Mouse (Mus musculus) lung, embryonic 14.5 days (tissue): ENCODE results near the gene Ypel3. TPM values are rescaled to one million over a fixed set of nuclear protein-coding genes. Genes with fewer than 3 reads are reported as not detected.
"Not testable (repeated sequence)": the region's sequence is repeated elsewhere in the genome, so short reads cannot be mapped to it uniquely, and the experiment has no call there.

ENCODE experiments used
- ATAC-seq: fragments of 200-750 bp; cut with Nextera tagmentation; 2 replicates; pipeline ENCODE4 v1.8.0; 2017; ENCODE audit warnings: mild to moderate bottlenecking, moderate TSS enrichment, moderate library complexity; ENCODE audit not compliant: insufficient read depth
- DNase-seq: peaks from one replicate; pipeline ENCODE4 v3.0.0-alpha.2; 2015
- H3K27ac ChIP-seq: fragments of 300-500 bp; sonication (generic); 2 replicates; pipeline ENCODE4 v1.5.1; 2014; ENCODE audit warnings: low read depth, mild to moderate bottlenecking, moderate library complexity
- H3K27me3 ChIP-seq: fragments of 300-500 bp; sonication (generic); 2 replicates; pipeline ENCODE4 v1.6.1; 2014; ENCODE audit warnings: low read length, control low read depth; ENCODE audit not compliant: insufficient read depth
- H3K36me3 ChIP-seq: fragments of 300-500 bp; sonication (generic); 2 replicates; pipeline ENCODE4 v1.6.1; 2014; ENCODE audit warnings: control low read depth; ENCODE audit not compliant: insufficient read depth
- H3K4me1 ChIP-seq: fragments of 300-500 bp; sonication (generic); 2 replicates; pipeline ENCODE4 v1.6.1; 2014; ENCODE audit warnings: antibody characterized with exemption, control low read depth; ENCODE audit not compliant: insufficient read depth
- H3K4me2 ChIP-seq: fragments of 300-500 bp; sonication (generic); 2 replicates; pipeline ENCODE4 v1.6.1; 2014; ENCODE audit warnings: mild to moderate bottlenecking
- H3K4me3 ChIP-seq: fragments of 300-500 bp; sonication (generic); 2 replicates; pipeline ENCODE4 v1.5.1; 2014; ENCODE audit warnings: low read depth, low read length
- H3K9ac ChIP-seq: fragments of 300-500 bp; sonication (generic); 2 replicates; pipeline ENCODE4 v1.6.1; 2014
- H3K9me3 ChIP-seq: fragments of 300-500 bp; sonication (generic); 2 replicates; pipeline ENCODE4 v1.6.1; 2016; ENCODE audit warnings: low read depth, low read length, control low read depth
- CTCF ChIP-seq: IDR thresholded peaks from 2 replicates; pipeline ENCODE4 v1.5.1; 2016; ENCODE audit warnings: antibody characterized with exemption, low read depth
- WGBS: fragments of 180-500 bp; shearing (Covaris S2); extraction: QIAGEN DNeasy Blood & Tissue Kit; methylation state at CpG from one replicate; pipeline ENCODE4 v1.1.7; 2014; 5-methylcytosine and 5-hydroxymethylcytosine counted together
- polyA plus RNA-seq: library from polyadenylated mRNA; unstranded; fragments of >200 nt; fragmentation: Nextera tagmentation; extraction: Ambion mirVana; gene quantifications from 2 replicates; pipeline ENCODE4 v1.2.1, GENCODE M21; 2014

Gene Ypel3
- 87.8 and 91.2 TPM in 2 replicates for polyA plus RNA-seq

DNA sequence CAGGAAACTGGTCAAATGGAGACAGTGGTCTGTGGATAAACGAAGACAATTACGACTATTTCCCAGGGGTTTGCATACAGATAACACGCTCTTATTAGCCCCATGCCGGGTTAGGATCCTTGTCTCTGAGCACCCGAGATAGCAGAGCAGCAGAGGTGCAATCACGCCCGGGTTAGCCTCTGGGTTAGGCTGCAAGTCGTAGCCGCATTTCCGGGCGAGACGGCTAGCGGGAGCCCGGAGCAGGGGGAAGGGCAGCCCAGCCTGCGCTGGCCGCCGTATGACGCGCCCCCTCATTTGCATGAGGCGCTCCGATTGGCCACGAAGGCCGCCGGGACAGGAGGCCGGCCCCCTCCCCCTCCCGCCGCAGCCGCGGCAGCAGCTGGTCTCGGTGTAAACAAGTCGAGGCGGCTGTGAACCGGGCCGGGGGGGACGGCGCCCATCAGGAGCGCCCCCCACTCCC is at the start of gene Ypel3:
TSS of gene Ypel3 (plus strand) at position 358 of the 460 bp plus-strand sequence.
- no peaks in the 10 kb centered on the region for H3K27me3 ChIP-seq
- peaks cover 27% of the 10 kb centered on the region for H3K4me1 ChIP-seq
- peak within 1 kb of the TSS; percentile 73 for H3K4me3 ChIP-seq
- TF ChIP-seq CTCF: no peak
- H3K27ac ChIP-seq: peak within 1 kb of the TSS; percentile 87
- peak within 1 kb of the TSS; percentile 87 for H3K4me2 ChIP-seq
- H3K9me3 ChIP-seq: no peaks in the 10 kb centered on the region
- ATAC-seq (peak; percentile 88), DNase-seq (peak; percentile 96)
- under 1% methylated on average over 33 of the region's 37 CpGs for WGBS
- peaks cover 30% of the 10 kb centered on the region for H3K36me3 ChIP-seq
- peak within 1 kb of the TSS; percentile 86 for H3K9ac ChIP-seq

DNA sequence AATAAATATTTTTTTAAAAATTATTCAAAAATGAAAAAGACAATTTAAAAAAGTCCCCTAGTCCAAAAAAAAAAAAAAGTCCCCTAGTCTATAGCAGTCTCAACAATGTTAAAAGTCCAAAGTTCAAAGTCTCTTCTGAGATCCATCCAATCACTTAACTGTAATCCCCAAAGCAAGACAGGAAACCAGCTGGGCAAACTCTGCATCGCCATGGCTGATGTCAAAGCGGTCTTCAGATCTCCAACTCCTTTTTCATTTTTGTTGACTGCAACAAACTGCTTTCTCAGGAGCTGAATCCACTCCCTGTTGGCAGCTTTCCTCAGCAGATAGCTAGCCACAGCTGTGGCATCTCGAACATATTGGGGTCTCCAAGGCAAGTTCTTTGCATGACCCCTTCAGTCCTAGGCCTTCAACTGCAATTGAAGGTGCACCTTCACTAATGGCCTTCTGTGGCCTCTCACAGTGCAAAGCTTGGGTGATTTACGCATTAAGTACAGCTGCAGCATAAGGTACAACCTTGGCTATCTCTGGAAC is 46.4 kb upstream of the Ypel3 start:
- H3K27me3 ChIP-seq, H3K9me3 ChIP-seq, H3K27ac ChIP-seq, H3K4me3 ChIP-seq, H3K36me3 ChIP-seq, H3K4me1 ChIP-seq, H3K9ac ChIP-seq, H3K4me2 ChIP-seq: not testable (repeated sequence)
- ATAC-seq: peak; percentile 79
- WGBS: 52% methylated on average over 4 of the region's 4 CpGs
- DNase-seq: peak; percentile 84

DNA sequence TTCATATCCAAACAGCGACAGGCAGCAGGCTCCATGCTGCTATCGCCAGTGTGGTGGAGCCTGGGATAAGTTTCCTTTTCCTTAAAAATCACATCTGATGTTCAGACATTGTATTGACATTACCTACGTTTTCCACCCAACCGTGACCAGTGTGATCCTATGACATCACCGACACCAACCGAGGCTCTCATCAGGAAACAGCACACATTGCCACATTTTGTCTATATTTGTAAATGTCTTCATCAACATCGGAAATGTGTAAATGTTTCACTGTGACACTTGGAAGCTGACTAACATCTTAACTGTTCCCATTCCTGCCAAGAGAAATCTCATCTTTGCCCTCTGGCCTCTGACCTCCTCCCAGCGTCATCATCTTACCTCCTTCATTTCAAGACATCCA is 40.6 kb upstream of the Ypel3 start:
- H3K9ac ChIP-seq: no peak overlapping the region
- no peak for DNase-seq
- no peak for ATAC-seq
- no peaks in the 10 kb centered on the region for H3K9me3 ChIP-seq
- WGBS: 65% methylated on average over 8 of the region's 8 CpGs
- no peak overlapping the region for H3K4me3 ChIP-seq
- no peak for TF ChIP-seq CTCF
- H3K4me1 ChIP-seq: no peaks in the 10 kb centered on the region
- H3K27me3 ChIP-seq: no peaks in the 10 kb centered on the region
- H3K4me2 ChIP-seq: no peak overlapping the region
- H3K27ac ChIP-seq: no peak overlapping the region
- no peaks in the 10 kb centered on the region for H3K36me3 ChIP-seq

DNA sequence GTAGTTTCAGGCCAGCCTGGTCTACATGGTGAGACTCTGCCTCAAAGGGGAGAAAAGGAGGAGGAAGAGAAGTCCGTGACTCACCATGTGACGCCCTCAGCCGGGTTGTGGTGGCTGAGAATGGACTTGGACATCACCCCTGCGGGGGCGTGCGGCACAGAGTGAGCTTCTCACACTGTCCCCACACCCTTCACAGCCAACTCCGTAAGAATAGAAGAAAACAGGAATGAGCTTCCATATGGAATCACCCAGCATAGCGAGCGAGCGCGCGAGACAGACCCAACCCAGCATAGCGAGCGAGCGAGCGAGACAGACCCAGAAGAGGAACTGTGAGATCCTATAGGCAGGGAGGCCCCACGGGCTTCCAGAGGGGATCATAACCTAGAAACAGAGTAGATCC is 37.2 kb upstream of the Ypel3 start:
- DNase-seq: no peak
- Histone ChIP-seq H3K36me3 (no peaks in the 10 kb centered on the region), H3K4me1 (no peaks in the 10 kb centered on the region), H3K9me3 (no peaks in the 10 kb centered on the region), H3K4me3 (no peak overlapping the region), H3K9ac (no peak overlapping the region; the same call in 1 of the 2 replicates), H3K27ac (no peak overlapping the region), H3K27me3 (no peaks in the 10 kb centered on the region), H3K4me2 (no peak overlapping the region)
- 81% methylated on average over 17 of the region's 17 CpGs for WGBS
- no peak for ATAC-seq
- TF ChIP-seq CTCF: no peak

DNA sequence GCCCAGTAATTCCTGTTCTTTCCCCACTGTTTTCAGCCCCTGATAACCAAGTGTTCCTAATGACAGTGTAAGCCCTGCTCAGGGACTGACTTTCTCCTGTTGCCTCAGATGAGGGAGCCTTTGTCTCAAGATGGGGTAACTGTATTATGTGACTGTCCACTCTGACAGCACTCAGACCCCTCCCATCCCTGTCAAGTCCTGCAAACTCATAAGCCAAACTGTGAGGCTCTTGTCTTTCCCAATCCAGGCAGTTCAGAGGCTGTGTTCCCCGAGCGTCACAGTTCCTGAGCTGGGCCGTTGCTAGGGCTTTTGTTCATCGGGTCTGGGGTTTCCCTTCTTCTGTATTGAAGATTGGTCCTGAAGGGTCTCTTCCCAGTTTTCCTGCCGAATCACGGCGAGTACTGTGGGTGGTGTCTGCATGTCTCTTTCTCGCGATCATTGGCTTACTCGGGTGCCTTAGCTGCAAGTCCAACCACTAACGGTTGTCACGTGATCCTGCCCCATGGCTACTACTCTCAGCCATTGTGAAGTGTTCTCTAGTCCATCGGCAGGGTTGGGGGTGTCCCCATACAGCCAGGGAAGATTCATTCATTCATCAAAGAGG is 36.5 kb upstream of the Ypel3 start:
- no peak overlapping the region for H3K4me3 ChIP-seq
- no peak for DNase-seq
- no peaks in the 10 kb centered on the region for H3K36me3 ChIP-seq
- no peak for ATAC-seq
- H3K9ac ChIP-seq: no peak overlapping the region
- no peaks in the 10 kb centered on the region for H3K4me1 ChIP-seq
- H3K27ac ChIP-seq: no peak overlapping the region
- H3K9me3 ChIP-seq: no peaks in the 10 kb centered on the region
- 73% methylated on average over 13 of the region's 13 CpGs for WGBS
- TF ChIP-seq CTCF: no peak
- no peak overlapping the region for H3K4me2 ChIP-seq
- H3K27me3 ChIP-seq: no peaks in the 10 kb centered on the region

DNA sequence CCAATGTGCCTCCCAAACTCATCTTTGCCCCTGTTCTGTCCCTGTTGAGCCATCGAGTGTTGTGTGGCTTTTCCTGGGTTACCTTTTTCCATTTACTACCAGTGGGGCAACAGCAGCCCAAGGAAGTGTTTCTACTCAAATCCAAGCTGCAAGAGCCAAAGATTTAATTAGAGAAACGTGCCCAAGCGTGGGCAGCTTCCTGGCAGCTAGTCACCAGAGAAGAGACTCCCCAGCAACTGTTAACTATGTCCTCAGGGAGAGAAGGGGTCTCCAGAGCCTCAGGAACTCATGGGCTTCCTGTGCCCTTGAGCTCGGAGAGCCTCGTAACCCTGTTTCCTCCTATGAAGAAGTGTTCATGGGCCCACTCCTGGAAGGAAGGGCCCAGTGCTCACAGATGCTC is 35.8 kb upstream of the Ypel3 start:
- Histone ChIP-seq H3K4me2 (no peak overlapping the region), H3K27me3 (no peaks in the 10 kb centered on the region), H3K4me1 (no peaks in the 10 kb centered on the region), H3K36me3 (no peaks in the 10 kb centered on the region), H3K9ac (no peak overlapping the region), H3K9me3 (no peaks in the 10 kb centered on the region), H3K27ac (no peak overlapping the region), H3K4me3 (no peak overlapping the region)
- DNase-seq (no peak), ATAC-seq (no peak)
- WGBS: 75% methylated on average over 5 of the region's 5 CpGs
- TF ChIP-seq CTCF: no peak

DNA sequence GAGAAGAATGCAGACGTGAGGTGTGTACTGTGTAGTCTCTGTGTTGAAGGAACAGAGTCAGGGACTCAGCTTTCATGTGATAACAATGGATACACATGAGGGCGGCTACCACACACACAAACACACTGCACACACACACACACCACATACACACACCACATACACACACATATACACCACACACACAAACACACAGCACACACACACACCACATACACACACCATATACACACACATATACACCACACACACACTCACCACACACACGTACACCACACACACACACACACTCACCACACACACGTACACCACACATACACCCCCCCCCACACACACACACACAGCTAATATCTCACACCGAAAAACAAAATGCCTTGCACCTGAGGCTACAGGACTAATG is 35.3 kb upstream of the Ypel3 start:
- Histone ChIP-seq H3K4me1 (no peaks in the 10 kb centered on the region), H3K4me2 (no peak overlapping the region), H3K9ac (no peak overlapping the region), H3K27me3 (no peaks in the 10 kb centered on the region), H3K4me3 (no peak overlapping the region), H3K36me3 (no peaks in the 10 kb centered on the region), H3K9me3 (no peaks in the 10 kb centered on the region), H3K27ac (no peak overlapping the region)
- no peak for DNase-seq
- TF ChIP-seq CTCF: no peak
- 67% methylated on average over 5 of the region's 5 CpGs for WGBS
- no peak for ATAC-seq
